Mouse (Mus musculus) liver, embryonic 14.5 days (tissue): ENCODE results near the gene Stxbp3.

ENCODE experiments used
- CTCF ChIP-seq: IDR thresholded peaks from 2 replicates; pipeline ENCODE4 v1.5.1; 2016; ENCODE audit warnings: antibody characterized with exemption, low read depth, control low read depth
- EP300 ChIP-seq: IDR thresholded peaks from 2 replicates; pipeline ENCODE4 v1.6.1; 2016; ENCODE audit warnings: antibody characterized with exemption, low read depth

DNA sequence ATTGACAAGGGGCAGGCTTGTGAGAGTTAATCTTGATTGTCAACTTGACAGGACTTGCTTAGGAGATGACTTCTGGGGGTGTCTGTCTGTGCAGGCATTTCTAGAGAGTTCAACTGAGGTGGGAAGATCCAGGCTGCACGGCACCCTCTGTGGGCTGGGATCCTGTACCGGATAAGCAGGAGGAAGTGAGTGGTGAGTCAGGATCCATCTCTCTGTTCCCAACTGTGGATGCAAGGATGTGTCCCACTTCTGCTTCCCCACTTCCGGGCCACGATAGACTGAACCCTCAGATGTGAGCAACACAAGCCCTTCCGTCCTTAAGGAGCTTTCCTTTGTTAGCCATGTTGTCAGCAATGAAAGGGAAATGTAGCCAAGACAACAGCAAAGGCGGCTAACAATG lies 53.8 kb downstream of the Stxbp3 start:
- TF ChIP-seq CTCF (no peak), EP300 (no peak)
